Mouse (Mus musculus) cortical plate, adult 2 months (tissue): ENCODE measurements at regions not wholly inside any gene's neighbourhood (a gene's known extent, or its start where the extent isn't known, plus 50 kb on each side); places are given as distances from the start of the nearest gene placed in this dataset.

Experiments
- CTCF ChIP-seq: fragments of 200-500 bp; IDR thresholded peaks from 2 replicates; pipeline ENCODE4 v1.5.1; 2011; ENCODE audit warnings: mild to moderate bottlenecking, control low read depth, low read length; ENCODE audit not compliant: insufficient read depth; ENCODE audit errors: extremely low read depth
- POLR2A ChIP-seq: fragments of 200-500 bp; IDR thresholded peaks from 2 replicates; pipeline ENCODE4 v1.6.1; 2011; ENCODE audit warnings: mild to moderate bottlenecking, low read length, control low read depth; ENCODE audit not compliant: insufficient read depth; ENCODE audit errors: extremely low read depth

DNA sequence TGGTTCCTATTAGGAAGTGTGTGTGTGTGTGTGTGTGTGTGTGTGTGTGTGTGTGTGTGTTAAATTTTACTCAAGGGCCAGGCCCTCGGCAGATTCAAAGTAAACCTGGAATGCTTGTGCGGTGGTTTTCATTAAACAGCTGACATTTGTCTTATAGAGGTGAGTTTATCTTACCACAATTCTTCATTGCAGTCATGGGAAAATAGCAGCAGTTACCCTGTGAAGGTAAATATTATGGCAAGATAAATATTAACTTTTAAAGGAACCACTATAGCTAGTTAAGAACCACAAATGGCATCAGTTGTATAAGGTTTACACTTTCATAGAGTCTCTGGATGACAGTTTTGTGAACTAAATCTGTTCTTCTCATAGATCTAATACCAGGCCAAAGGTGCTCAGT is 495.6 kb downstream of the Rwdd3 start:
- TF ChIP-seq POLR2A = no peak
- TF ChIP-seq CTCF = no peak
